Mouse (Mus musculus): ENCODE data around the gene Tas2r138. TPM values are rescaled to one million over a fixed set of nuclear protein-coding genes. Genes with fewer than 3 reads are reported as not detected.
"Not testable (repeated sequence)": the region's sequence is repeated elsewhere in the genome, so short reads cannot be mapped to it uniquely, and the experiment has no call there.

Tas2r138 gene
- not detected for total RNA-seq (2021)
- long read RNA-seq, experiment 1: 0 reads
- long read RNA-seq, experiment 2: 0 reads

GRCm38 (mm10) chr6:40613260-40613852 lies at the start of gene Tas2r138:
TSS of gene Tas2r138 (minus strand) at chr6:40613310.
- DNase-seq (ENCODE audit: low spot score in 2 of 2): no peak

- DNase-seq (ENCODE audit: low spot score in 2 of 2): no peak
Measured at GRCm38 (mm10) chr6:40660930-40661329, 47.8 kb upstream of the Tas2r138 start.

- DNase-seq (ENCODE audit: low spot score in 2 of 2): no peak
Measured at GRCm38 (mm10) chr6:40650953-40651352, 37.8 kb upstream of the Tas2r138 start.

- no peak for DNase-seq (ENCODE audit: low spot score in 2 of 2)
Measured at GRCm38 (mm10) chr6:40645701-40646100, 32.6 kb upstream of the Tas2r138 start.

- no peak for DNase-seq (ENCODE audit: low spot score in 2 of 2)
Measured at GRCm38 (mm10) chr6:40640710-40641538, 27.8 kb upstream of the Tas2r138 start.

- no peak for DNase-seq (ENCODE audit: low spot score in 2 of 2)
Measured at GRCm38 (mm10) chr6:40637755-40638154, 24.6 kb upstream of the Tas2r138 start.

- DNase-seq (ENCODE audit: low spot score in 2 of 2): no peak
Measured at GRCm38 (mm10) chr6:40635559-40635958, 22.4 kb upstream of the Tas2r138 start.

GRCm38 (mm10) chr6:40634640-40635071 lies 21.5 kb upstream of the Tas2r138 start:
- DNase-seq (ENCODE audit: low spot score in 2 of 2): no peak

GRCm38 (mm10) chr6:40628406-40629000 lies 15.4 kb upstream of the Tas2r138 start, which contains the start of gene Mgam:
TSS of gene Mgam (plus strand) at chr6:40628831.
- DNase-seq (ENCODE audit: low spot score in 2 of 2): no peak

- DNase-seq (ENCODE audit: low spot score in 2 of 2): no peak
Measured at GRCm38 (mm10) chr6:40626111-40626510, 13.0 kb upstream of the Tas2r138 start.

GRCm38 (mm10) chr6:40617965-40618364 lies 4.9 kb upstream of the Tas2r138 start:
- peak; percentile 64 to 77 for DNase-seq (ENCODE audit: low spot score in 2 of 2)

GRCm38 (mm10) chr6:40610244-40610643 lies 2.9 kb downstream of the Tas2r138 start:
- peak in 1 of 2 experiments; percentile 19 for DNase-seq (ENCODE audit: low spot score in 2 of 2)

GRCm38 (mm10) chr6:40607431-40607830 lies 5.7 kb downstream of the Tas2r138 start:
- DNase-seq (ENCODE audit: low spot score in 2 of 2): peak; percentile 72 to 79

GRCm38 (mm10) chr6:40598546-40598945 lies 14.6 kb downstream of the Tas2r138 start:
- not testable (repeated sequence) for DNase-seq (ENCODE audit: low spot score in 2 of 2)

GRCm38 (mm10) chr6:40594804-40595550 lies 18.1 kb downstream of the Tas2r138 start:
- no peak for DNase-seq (ENCODE audit: low spot score in 2 of 2)

- DNase-seq (ENCODE audit: low spot score in 2 of 2): no peak
Measured at GRCm38 (mm10) chr6:40588346-40588745, 24.8 kb downstream of the Tas2r138 start.

- DNase-seq (ENCODE audit: low spot score in 2 of 2): no peak
Measured at GRCm38 (mm10) chr6:40585645-40586044, 27.5 kb downstream of the Tas2r138 start, which contains the start of gene Clec5a. TSS of gene Clec5a (minus strand) at chr6:40585821.

GRCm38 (mm10) chr6:40584336-40584735 lies 28.8 kb downstream of the Tas2r138 start:
- DNase-seq (ENCODE audit: low spot score in 2 of 2): no peak

- no peak for DNase-seq (ENCODE audit: low spot score in 2 of 2)
Measured at GRCm38 (mm10) chr6:40576305-40576704, 36.8 kb downstream of the Tas2r138 start.

GRCm38 (mm10) chr6:40573618-40574017 lies 39.5 kb downstream of the Tas2r138 start:
- no peak for DNase-seq (ENCODE audit: low spot score in 2 of 2)

GRCm38 (mm10) chr6:40569187-40569586 lies 43.9 kb downstream of the Tas2r138 start, which contains the start of gene Olfr460:
TSS of gene Olfr460 (plus strand) at chr6:40569487.
- DNase-seq (ENCODE audit: low spot score in 2 of 2): no peak

All from left cerebral cortex, adult 18-20 months (tissue).